Mouse (Mus musculus) liver, adult 2 months (tissue): ENCODE measurements at regions not wholly inside any gene's neighbourhood (a gene's known extent, or its start where the extent isn't known, plus 50 kb on each side); places are given as distances from the start of the nearest gene placed in this dataset.

Experiments
- DNase-seq: peaks from one replicate; pipeline ENCODE4 v3.0.0-alpha.2; 2011; ENCODE audit warnings: low read depth, low spot score; ENCODE audit errors: extremely low read depth
- H3K27ac ChIP-seq: fragments of 200-500 bp; replicated peaks from 2 replicates; pipeline ENCODE4 v1.5.1; 2012; ENCODE audit warnings: low read depth, mild to moderate bottlenecking, control low read depth, inconsistent platforms, low read length; ENCODE audit not compliant: insufficient read depth
- H3K27me3 ChIP-seq: fragments of 200-500 bp; 2 replicates; pipeline ENCODE4 v1.6.1; 2012; ENCODE audit warnings: mild to moderate bottlenecking, moderate library complexity, low read length, inconsistent platforms; ENCODE audit not compliant: control insufficient read depth, insufficient read depth
- H3K36me3 ChIP-seq: fragments of 200-500 bp; 2 replicates; pipeline ENCODE4 v1.6.1; 2012; ENCODE audit warnings: low read length, inconsistent platforms; ENCODE audit not compliant: control insufficient read depth, insufficient read depth
- H3K4me1 ChIP-seq: fragments of 200-500 bp; 2 replicates; pipeline ENCODE4 v1.6.1; 2011; ENCODE audit warnings: low read length; ENCODE audit not compliant: control insufficient read depth, insufficient read depth
- H3K4me3 ChIP-seq: fragments of 200-500 bp; 2 replicates; pipeline ENCODE4 v1.5.1; 2011; ENCODE audit warnings: low read depth, mild to moderate bottlenecking, control low read depth, low read length, moderate library complexity; ENCODE audit not compliant: insufficient read depth
- H3K79me2 ChIP-seq: fragments of 200-500 bp; 2 replicates; pipeline ENCODE4 v1.6.1; 2012; ENCODE audit warnings: inconsistent platforms, mild to moderate bottlenecking, low read length, moderate library complexity; ENCODE audit not compliant: control insufficient read depth, insufficient read depth
- H3K9ac ChIP-seq: fragments of 200-500 bp; 2 replicates; pipeline ENCODE4 v1.6.1; 2012; ENCODE audit warnings: low read depth, mild to moderate bottlenecking, control low read depth, inconsistent platforms, low read length
- CTCF ChIP-seq: fragments of 200-500 bp; IDR thresholded peaks from 2 replicates; pipeline ENCODE4 v1.5.1; 2011; ENCODE audit warnings: low read depth, low read length, control low read depth
- POLR2A ChIP-seq: fragments of 200-500 bp; IDR thresholded peaks from 2 replicates; pipeline ENCODE4 v1.6.1; 2011; ENCODE audit warnings: low read length, control low read depth; ENCODE audit not compliant: insufficient read depth; ENCODE audit errors: extremely low read depth
- WGBS: fragments of 180-500 bp; shearing (Covaris S2); methylation state at CpG from one replicate; pipeline ENCODE4 v1.1.7; 2018; 5-methylcytosine and 5-hydroxymethylcytosine counted together

GRCm38 (mm10) chr13:90473041-90473825 lies 383.8 kb upstream of the Xrcc4 start:
- WGBS = 62% methylated on average over 8 of the region's 8 CpGs
- DNase-seq = peak; percentile 70
- peaks cover 8% of the 10 kb centered on the region; the same call in 1 of the 2 replicates for H3K4me1 ChIP-seq
- no peak overlapping the region for H3K4me3 ChIP-seq
- no peak overlapping the region for H3K9ac ChIP-seq
- TF ChIP-seq CTCF (no peak), POLR2A (no peak)
- no peaks in the 10 kb centered on the region for H3K27me3 ChIP-seq
- no peaks in the 10 kb centered on the region for H3K36me3 ChIP-seq
- no peaks in the 10 kb centered on the region for H3K79me2 ChIP-seq
- no peak overlapping the region for H3K27ac ChIP-seq

GRCm38 (mm10) chr13:90466096-90466495 lies 376.7 kb upstream of the Xrcc4 start:
- WGBS = 78% methylated on average over 5 of the region's 5 CpGs
- TF ChIP-seq CTCF = no peak
- no peak for TF ChIP-seq POLR2A
- Histone ChIP-seq H3K27me3 (no peaks in the 10 kb centered on the region), H3K4me3 (no peak overlapping the region), H3K27ac (no peak overlapping the region), H3K36me3 (no peaks in the 10 kb centered on the region), H3K4me1 (peaks cover 6% of the 10 kb centered on the region; the same call in 1 of the 2 replicates), H3K9ac (no peak overlapping the region), H3K79me2 (no peaks in the 10 kb centered on the region)
- no peak for DNase-seq

DNA sequence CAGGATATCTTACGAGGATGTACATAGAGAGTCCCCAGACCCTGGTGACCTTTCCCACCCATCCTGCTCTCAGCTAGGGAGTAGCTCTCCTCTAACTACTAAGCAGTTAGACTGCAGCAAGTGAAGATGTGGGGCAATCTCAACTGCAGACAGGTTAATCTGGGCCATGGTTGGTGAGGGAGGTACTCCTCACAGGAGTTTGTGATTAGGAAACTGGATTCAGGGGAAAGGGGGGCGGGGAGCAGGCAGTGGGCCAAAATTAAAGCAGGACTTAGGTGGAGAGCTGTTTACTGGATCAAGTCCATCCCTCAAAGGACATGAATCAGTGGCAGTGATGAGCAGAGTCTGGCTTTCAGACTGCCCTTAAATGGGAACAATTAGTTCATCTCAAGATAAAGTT lies 374.6 kb upstream of the Xrcc4 start:
- no peak overlapping the region for H3K27ac ChIP-seq
- no peaks in the 10 kb centered on the region for H3K79me2 ChIP-seq
- no peak overlapping the region for H3K4me3 ChIP-seq
- H3K36me3 ChIP-seq = no peaks in the 10 kb centered on the region
- peak; percentile 80 for DNase-seq
- no peak overlapping the region for H3K9ac ChIP-seq
- TF ChIP-seq CTCF (no peak), POLR2A (no peak)
- H3K4me1 ChIP-seq = peaks cover 6% of the 10 kb centered on the region; the same call in 1 of the 2 replicates
- H3K27me3 ChIP-seq = no peaks in the 10 kb centered on the region
- WGBS = 48% methylated on average over 2 of the region's 2 CpGs

GRCm38 (mm10) chr13:90463381-90463780 lies 374.0 kb upstream of the Xrcc4 start:
- no peaks in the 10 kb centered on the region for H3K79me2 ChIP-seq
- H3K36me3 ChIP-seq = no peaks in the 10 kb centered on the region
- WGBS = 25% methylated on average over 2 of the region's 2 CpGs
- H3K4me3 ChIP-seq = no peak overlapping the region
- DNase-seq = peak; percentile 72
- TF ChIP-seq POLR2A = no peak
- no peak for TF ChIP-seq CTCF
- no peak overlapping the region for H3K9ac ChIP-seq
- no peak overlapping the region for H3K27ac ChIP-seq
- H3K27me3 ChIP-seq = no peaks in the 10 kb centered on the region
- H3K4me1 ChIP-seq = peaks cover 6% of the 10 kb centered on the region; the same call in 1 of the 2 replicates

GRCm38 (mm10) chr13:90454631-90455030 lies 365.2 kb upstream of the Xrcc4 start:
- DNase-seq = no peak
- Histone ChIP-seq H3K36me3 (no peaks in the 10 kb centered on the region), H3K79me2 (no peaks in the 10 kb centered on the region), H3K4me1 (no peaks in the 10 kb centered on the region), H3K9ac (no peak overlapping the region), H3K27me3 (no peaks in the 10 kb centered on the region), H3K4me3 (no peak overlapping the region), H3K27ac (no peak overlapping the region)
- TF ChIP-seq POLR2A (no peak), CTCF (no peak)

DNA sequence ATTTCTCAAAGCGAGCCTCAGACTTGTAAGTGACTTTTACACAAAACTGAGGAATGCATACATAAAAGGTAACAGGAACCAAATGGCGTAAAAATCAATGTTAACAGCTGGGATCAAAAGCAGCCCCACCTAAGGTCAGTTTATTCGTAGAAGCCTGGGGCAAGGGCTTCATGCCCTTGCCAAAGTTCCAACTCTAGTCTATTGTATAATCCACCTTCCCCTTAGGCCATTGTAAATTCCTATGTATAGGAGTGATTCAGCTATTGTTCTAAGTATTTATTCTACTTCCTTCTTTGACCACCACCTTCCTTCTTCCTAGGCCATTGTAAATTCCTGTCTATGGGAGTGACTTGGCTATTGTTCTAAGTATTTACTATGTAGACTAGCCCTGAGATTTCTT lies 337.5 kb upstream of the Xrcc4 start:
- 86% methylated on average over 3 of the region's 3 CpGs for WGBS
- Histone ChIP-seq H3K79me2 (no peaks in the 10 kb centered on the region), H3K4me3 (no peak overlapping the region), H3K27ac (no peak overlapping the region), H3K9ac (no peak overlapping the region), H3K36me3 (no peaks in the 10 kb centered on the region), H3K4me1 (no peaks in the 10 kb centered on the region), H3K27me3 (no peaks in the 10 kb centered on the region)
- no peak for TF ChIP-seq CTCF
- TF ChIP-seq POLR2A = no peak
- no peak for DNase-seq
